Comparison of ENCODE assay signal across 9 mouse cellular contexts in genomic region chr4:141278154-141278553, GRCm38 (mm10). TPM values are rescaled to one million over a fixed set of nuclear protein-coding genes. Genes with fewer than 3 reads are reported as not detected.
A peak's percentile ranks its signal among the peaks of the same experiment; 100 is the strongest.
DNase-seq lines count a peak whose midpoint lies in the region; ATAC-seq and TF ChIP-seq lines count a peak whose summit lies in the region.
"Had no signal": no experiment of that assay in that cellular context is flagged by ENCODE, and none has a peak within 500 bp of the region (broad histone marks: within the 10 kb centered on the region; RNA-seq: fewer than 3 reads in every experiment).

No protein-coding gene starts in this region.

- H3K9ac ChIP-seq in heart, embryonic 14.5 days (ENCODE audit: low read length) = peak overlapping the region; percentile 56; the same call in 1 of the 2 replicates
- peak overlapping the region; percentile 33 for H3K9ac ChIP-seq in kidney, embryonic 16.5 days (replicated peaks; ENCODE audit: low read length)

- no peaks in the 10 kb centered on the region for H3K9me3 ChIP-seq in E14TG2a.4 (ENCODE audit: low read length)
- H3K9me3 ChIP-seq in heart, embryonic 14.5 days (ENCODE audit: control insufficient read depth, low read length) = no peaks in the 10 kb centered on the region
- H3K9me3 ChIP-seq in kidney, embryonic 16.5 days (ENCODE audit: low read length) = no peaks in the 10 kb centered on the region
- H3K9me3 ChIP-seq: megakaryocyte, embryonic 14.5 days had no signal

- peak overlapping the region; percentile 30; the same call in 1 of the 2 replicates for H3K4me2 ChIP-seq in heart, embryonic 14.5 days (ENCODE audit: low read length)
- H3K4me2 ChIP-seq in kidney, embryonic 16.5 days (replicated peaks; ENCODE audit: low read depth, low read length) = peak overlapping the region; percentile 22

- 25% methylated on average over 7 of the region's 7 CpGs for WGBS in heart, embryonic 14.5 days
- 14% methylated on average over 7 of the region's 7 CpGs for WGBS in kidney, embryonic 16.5 days

- no peaks in the 10 kb centered on the region for H3K27me3 ChIP-seq in E14TG2a.4 (ENCODE audit: insufficient read depth, low read length)
- H3K27me3 ChIP-seq in heart, embryonic 14.5 days (ENCODE audit: control insufficient read depth, insufficient read depth, low read length) = no peaks in the 10 kb centered on the region
- no peaks in the 10 kb centered on the region for H3K27me3 ChIP-seq in kidney, embryonic 16.5 days (ENCODE audit: insufficient read depth, low read length)

- no peaks in the 10 kb centered on the region for H3K36me3 ChIP-seq in E14TG2a.4 (ENCODE audit: insufficient read depth, low read length)
- H3K36me3 ChIP-seq in heart, embryonic 14.5 days (ENCODE audit: control insufficient read depth, insufficient read depth, low read length) = no peaks in the 10 kb centered on the region
- H3K36me3 ChIP-seq in kidney, embryonic 16.5 days (ENCODE audit: insufficient read depth, low read length) = no peaks in the 10 kb centered on the region

- peak; percentile 93 for DNase-seq in lung, postnatal 14 days
- DNase-seq in urinary bladder, postnatal 14 days (ENCODE audit: low spot score) = peak; percentile 94
- DNase-seq in cerebellum, postnatal 25 days = no peak

- peak; percentile 80 for ATAC-seq in heart, embryonic 14.5 days (ENCODE audit: insufficient number of reproducible peaks, insufficient read depth, low FRiP score, low read depth)
- ATAC-seq in kidney, embryonic 16.5 days (ENCODE audit: low FRiP score, low TSS enrichment) = peak; percentile 53
- ATAC-seq in megakaryocyte progenitor cell, adult 5-6 weeks (replicated peaks; ENCODE audit: poor library complexity) = no peak

- peaks cover 86% of the 10 kb centered on the region for H3K4me1 ChIP-seq in E14TG2a.4 (replicated peaks; ENCODE audit: low read depth, low read length)
- H3K4me1 ChIP-seq in brown adipose tissue, adult 24 weeks (ENCODE audit: control insufficient read depth, insufficient read depth, insufficient read length, low read length) = peaks cover 23% of the 10 kb centered on the region
- H3K4me1 ChIP-seq in heart, embryonic 14.5 days (ENCODE audit: control insufficient read depth in 2 of 2, insufficient read depth in 2 of 2, low read length in 2 of 2) = peaks cover 29 to 47% of the 10 kb centered on the region in 2 experiments
- peaks cover 61% of the 10 kb centered on the region for H3K4me1 ChIP-seq in kidney, embryonic 16.5 days (ENCODE audit: insufficient read depth, low read length)

- H3K27ac ChIP-seq in brown adipose tissue, adult 24 weeks (replicated peaks; ENCODE audit: low read depth, low read length) = peak overlapping the region; percentile 97
- H3K27ac ChIP-seq in heart, embryonic 14.5 days (replicated peaks in 1 of 2; ENCODE audit: control insufficient read depth in 1 of 2, insufficient read depth in 1 of 2, low read depth in 2 of 2, low read length in 2 of 2) = peak overlapping the region; percentile 75 to 88
- peak overlapping the region; percentile 93 for H3K27ac ChIP-seq in kidney, embryonic 16.5 days (ENCODE audit: low read length)

- peak overlapping the region; percentile 59 for H3K4me3 ChIP-seq in E14TG2a.4 (replicated peaks; ENCODE audit: low read length)
- peak overlapping the region; percentile 58 for H3K4me3 ChIP-seq in brown adipose tissue, adult 24 weeks (ENCODE audit: insufficient read depth, low read depth, low read length)
- no peak overlapping the region for H3K4me3 ChIP-seq in heart, embryonic 14.5 days (ENCODE audit: control insufficient read depth in 1 of 2, insufficient read depth in 1 of 2, low read depth in 1 of 2, low read length in 2 of 2)
- no peak overlapping the region for H3K4me3 ChIP-seq in kidney, embryonic 16.5 days (ENCODE audit: low read length)
- H3K4me3 ChIP-seq: megakaryocyte, embryonic 14.5 days had no signal

- TF ChIP-seq CTCF in E14TG2a.4 (conservative IDR thresholded peaks at IDR 0.05; ENCODE audit: low read length) = no peak

RNA-seq across cellular contexts. Expression of gene Epha2, which starts 22.9 kb away (rescaled TPM):
- 1.6 and 1.7 TPM in 2 replicates for polyA plus RNA-seq in brown adipose tissue, adult 24 weeks (2012; ENCODE audit: insufficient read depth, insufficient read length, missing spikeins)
- polyA plus RNA-seq in heart, embryonic 14.5 days (2014; fragmentation: Nextera tagmentation; extraction: Ambion mirVana) = 1.9 TPM in 2 replicates
- 8.3 and 8.6 TPM in 2 replicates for polyA plus RNA-seq in kidney, embryonic 16.5 days (2015; fragmentation: Nextera tagmentation; extraction: Ambion mirVana)
- total RNA-seq in megakaryocyte progenitor cell, adult 5-6 weeks (2015) = 0.46 and 0.49 TPM in 2 replicates
- 0.14 and 0.50 TPM in 2 replicates for total RNA-seq in megakaryocyte progenitor cell, adult 5-6 weeks (2017)

RNA-seq across cellular contexts. Expression of gene Arhgef19, which starts 38.9 kb away (rescaled TPM):
- polyA plus RNA-seq in brown adipose tissue, adult 24 weeks (2012; ENCODE audit: insufficient read depth, insufficient read length, missing spikeins) = 3.2 and 3.6 TPM in 2 replicates
- 1.1 and 2.6 TPM in 2 replicates for polyA plus RNA-seq in heart, embryonic 14.5 days (2014; fragmentation: Nextera tagmentation; extraction: Ambion mirVana)
- polyA plus RNA-seq in kidney, embryonic 16.5 days (2015; fragmentation: Nextera tagmentation; extraction: Ambion mirVana) = 9.6 and 11.2 TPM in 2 replicates
- total RNA-seq in megakaryocyte progenitor cell, adult 5-6 weeks (2015) = not detected in 2 replicates
- not detected in 2 replicates for total RNA-seq in megakaryocyte progenitor cell, adult 5-6 weeks (2017)

Comparison
In these comparisons a context has a peak if more than half of its experiments do, and no peak if none do; other contexts are left out.
1. H3K4me3 ChIP-seq: peak in E14TG2a.4 (single experiment) and brown adipose tissue, adult 24 weeks (single experiment); none in heart, embryonic 14.5 days (0 of 2) and kidney, embryonic 16.5 days (single experiment).
2. DNase-seq: peak in lung, postnatal 14 days (single experiment) and urinary bladder, postnatal 14 days (single experiment); none in cerebellum, postnatal 25 days (0 of 2).
3. Peak in every context shown above with its lines, with median percentiles within 50 percentile points of each other: H3K27ac ChIP-seq.